Mouse (Mus musculus): ENCODE measurements at regions not wholly inside any gene's neighbourhood (a gene's known extent, or its start where the extent isn't known, plus 50 kb on each side); places are given as distances from the start of the nearest gene placed in this dataset.
A peak's percentile ranks its signal among the peaks of the same experiment; 100 is the strongest.

- no peak for DNase-seq
Observed at GRCm38 (mm10) chr2:114994691-114995347, 340.1 kb upstream of the Dph6 start.

GRCm38 (mm10) chr2:115013916-115014315 is 359.2 kb upstream of the Dph6 start:
- no peak for DNase-seq

- no peak for DNase-seq
Observed at GRCm38 (mm10) chr2:115026777-115027176, 372.0 kb upstream of the Dph6 start.

- DNase-seq, result peak; percentile 10
Observed at GRCm38 (mm10) chr2:115031134-115031533, 376.4 kb upstream of the Dph6 start.

- peak; percentile 6 for DNase-seq
Observed at GRCm38 (mm10) chr2:115036205-115036604, 381.4 kb upstream of the Dph6 start.

GRCm38 (mm10) chr2:115042299-115042785 is 387.6 kb upstream of the Dph6 start:
- no peak for DNase-seq

GRCm38 (mm10) chr2:115056327-115057070 is 401.7 kb upstream of the Dph6 start:
- no peak for DNase-seq

- DNase-seq, result no peak
Observed at GRCm38 (mm10) chr2:115057200-115057599, 402.4 kb upstream of the Dph6 start.

GRCm38 (mm10) chr2:115067489-115068163 is 412.9 kb upstream of the Dph6 start:
- no peak for DNase-seq

GRCm38 (mm10) chr2:115069704-115070103 is 414.9 kb upstream of the Dph6 start:
- no peak for DNase-seq

GRCm38 (mm10) chr2:115070123-115070522 is 415.4 kb upstream of the Dph6 start:
- no peak for DNase-seq

- no peak for DNase-seq
Observed at GRCm38 (mm10) chr2:115070666-115071065, 415.9 kb upstream of the Dph6 start.

GRCm38 (mm10) chr2:115081563-115082291 is 427.0 kb upstream of the Dph6 start:
- DNase-seq, result peak; percentile 79

GRCm38 (mm10) chr2:115082292-115082809 is 427.6 kb upstream of the Dph6 start:
- peak; percentile 22 for DNase-seq

- DNase-seq, result no peak
Observed at GRCm38 (mm10) chr2:115088421-115089120, 433.8 kb upstream of the Dph6 start.

- DNase-seq, result peak; percentile 51
Observed at GRCm38 (mm10) chr2:115090430-115091175, 435.8 kb upstream of the Dph6 start.

GRCm38 (mm10) chr2:115095351-115095750 is 440.6 kb upstream of the Dph6 start:
- no peak for DNase-seq

- DNase-seq, result peak; percentile 27
Observed at GRCm38 (mm10) chr2:115101501-115101900, 446.7 kb upstream of the Dph6 start.

GRCm38 (mm10) chr2:115119429-115120205 is 461.9 kb upstream of the BC052040 start:
- peak; percentile 27 for DNase-seq

GRCm38 (mm10) chr2:115120206-115120503 is 461.4 kb upstream of the BC052040 start:
- DNase-seq, result no peak
